Mouse (Mus musculus) liver, postnatal 0 days (tissue): ENCODE measurements around the gene AL731706.1.

ENCODE experiments used
- CTCF ChIP-seq: sonication (generic); IDR thresholded peaks from 2 replicates; pipeline ENCODE4 v1.5.1; 2016; ENCODE audit warnings: antibody characterized with exemption, low read depth
- EP300 ChIP-seq: IDR thresholded peaks from 2 replicates; pipeline ENCODE4 v1.6.1; 2016; ENCODE audit warnings: antibody characterized with exemption, low read depth, mild to moderate bottlenecking

DNA sequence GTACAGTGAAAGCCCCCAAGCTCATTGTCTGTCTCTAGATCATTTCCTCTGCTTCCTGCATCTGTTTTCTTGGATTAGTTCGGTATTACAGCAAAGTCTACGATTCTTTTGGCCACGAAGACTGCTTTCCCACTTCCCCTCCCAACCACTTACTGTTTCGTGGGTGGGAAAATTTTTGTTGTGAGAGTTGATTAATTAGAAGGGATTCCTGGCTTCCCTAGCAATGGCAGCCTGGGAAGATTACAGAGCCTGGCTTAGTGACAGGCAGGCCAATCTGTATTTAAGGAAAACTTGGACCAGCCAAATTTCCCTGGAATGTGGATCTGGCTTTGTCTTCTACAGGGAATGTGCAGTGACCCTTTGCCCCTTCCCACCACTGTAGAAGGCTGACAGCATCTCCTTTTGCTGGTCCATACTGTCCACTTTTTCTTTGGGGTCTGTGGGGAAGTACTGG, 20.8 kb upstream of the AL731706.1 start:
- TF ChIP-seq CTCF = no peak
- TF ChIP-seq EP300 = no peak
